Mouse (Mus musculus) neural tube, embryonic 13.5 days (tissue): Measurements from ENCODE around the gene Arid1a. TPM values are rescaled to one million over a fixed set of nuclear protein-coding genes. Genes with fewer than 3 reads are reported as not detected.
A peak's percentile ranks its signal among the peaks of the same experiment; 100 is the strongest.

ENCODE experiments used
- ATAC-seq: fragments of 200-750 bp; cut with Nextera tagmentation; 2 replicates; pipeline ENCODE4 v1.8.0; 2017; ENCODE audit warnings: low read depth, mild to moderate bottlenecking, moderate TSS enrichment, moderate library complexity
- H3K27ac ChIP-seq: fragments of 300-500 bp; sonication (generic); replicated peaks from 2 replicates; pipeline ENCODE4 v1.5.1; 2015; ENCODE audit warnings: moderate library complexity, mild to moderate bottlenecking, inconsistent platforms
- H3K27me3 ChIP-seq: fragments of 300-500 bp; sonication (generic); 2 replicates; pipeline ENCODE4 v1.6.1; 2015; ENCODE audit warnings: mild to moderate bottlenecking, inconsistent platforms
- H3K36me3 ChIP-seq: fragments of 300-500 bp; sonication (generic); 2 replicates; pipeline ENCODE4 v1.6.1; 2015; ENCODE audit warnings: mild to moderate bottlenecking, inconsistent platforms
- H3K4me1 ChIP-seq: fragments of 300-500 bp; sonication (generic); replicated peaks from 2 replicates; pipeline ENCODE4 v1.6.1; 2015; ENCODE audit warnings: inconsistent platforms
- H3K4me2 ChIP-seq: fragments of 300-500 bp; sonication (generic); 2 replicates; pipeline ENCODE4 v1.6.1; 2015; ENCODE audit warnings: inconsistent platforms, mild to moderate bottlenecking, moderate library complexity
- H3K4me3 ChIP-seq: fragments of 300-500 bp; sonication (generic); 2 replicates; pipeline ENCODE4 v1.5.1; 2015; ENCODE audit warnings: mild to moderate bottlenecking, inconsistent platforms
- H3K9ac ChIP-seq: fragments of 300-500 bp; sonication (generic); 2 replicates; pipeline ENCODE4 v1.6.1; 2015; ENCODE audit warnings: moderate library complexity, mild to moderate bottlenecking, inconsistent platforms
- H3K9me3 ChIP-seq: fragments of 300-500 bp; sonication (generic); 2 replicates; pipeline ENCODE4 v1.6.1; 2016; ENCODE audit warnings: inconsistent platforms
- WGBS: fragments of 180-500 bp; shearing (Covaris S2); methylation state at CpG from one replicate; pipeline ENCODE4 v1.1.7; 2015; 5-methylcytosine and 5-hydroxymethylcytosine counted together
- polyA plus RNA-seq: library from polyadenylated mRNA; unstranded; fragments of >200 nt; fragmentation: Nextera tagmentation; extraction: Ambion mirVana; gene quantifications from 2 replicates; pipeline ENCODE4 v1.2.1, GENCODE M21; 2015

Arid1a gene
- polyA plus RNA-seq, 1 experiment from 2014 or later = 31.8 TPM

GRCm38 (mm10) chr4:133671881-133672844, 84.4 kb downstream of the Arid1a start, which contains the start of gene Pigv:
TSS of gene Pigv (minus strand) at chr4:133672647.
- Histone ChIP-seq H3K27ac (peak within 1 kb of the TSS; percentile 97), H3K4me1 (peaks cover 78% of the 10 kb centered on the region), H3K36me3 (peaks cover 8% of the 10 kb centered on the region; the same call in 1 of the 2 replicates), H3K4me2 (peak within 1 kb of the TSS; percentile 82), H3K4me3 (peak within 1 kb of the TSS; percentile 75), H3K9ac (peak within 1 kb of the TSS; percentile 88), H3K27me3 (no peaks in the 10 kb centered on the region), H3K9me3 (no peaks in the 10 kb centered on the region)
- ATAC-seq = peak; percentile 88
- WGBS = under 1% methylated on average over 76 of the region's 76 CpGs

GRCm38 (mm10) chr4:133671184-133671880, 85.2 kb downstream of the Arid1a start:
- Histone ChIP-seq H3K4me1 (peaks cover 69% of the 10 kb centered on the region), H3K4me3 (peak overlapping the region; percentile 75), H3K4me2 (peak overlapping the region; percentile 82), H3K27me3 (no peaks in the 10 kb centered on the region), H3K27ac (peak overlapping the region; percentile 97), H3K9me3 (no peaks in the 10 kb centered on the region), H3K9ac (peak overlapping the region; percentile 88), H3K36me3 (peaks cover 10% of the 10 kb centered on the region; the same call in 1 of the 2 replicates)
- 3% methylated on average over 12 of the region's 13 CpGs for WGBS
- no peak for ATAC-seq

GRCm38 (mm10) chr4:133669652-133670210, 86.8 kb downstream of the Arid1a start:
- 69% methylated on average over 6 of the region's 6 CpGs for WGBS
- Histone ChIP-seq H3K27me3 (no peaks in the 10 kb centered on the region), H3K4me3 (no peak overlapping the region), H3K27ac (no peak overlapping the region), H3K4me1 (peaks cover 58% of the 10 kb centered on the region), H3K9ac (no peak overlapping the region), H3K4me2 (peak overlapping the region; percentile 82), H3K9me3 (no peaks in the 10 kb centered on the region), H3K36me3 (peaks cover 21% of the 10 kb centered on the region; the same call in 1 of the 2 replicates)
- no peak for ATAC-seq

GRCm38 (mm10) chr4:133668537-133668936, 88.0 kb downstream of the Arid1a start:
- Histone ChIP-seq H3K4me1 (peaks cover 46% of the 10 kb centered on the region), H3K9me3 (no peaks in the 10 kb centered on the region), H3K36me3 (peaks cover 27% of the 10 kb centered on the region; the same call in 1 of the 2 replicates), H3K4me3 (no peak overlapping the region), H3K4me2 (no peak overlapping the region), H3K9ac (no peak overlapping the region), H3K27me3 (no peaks in the 10 kb centered on the region), H3K27ac (no peak overlapping the region)
- no peak for ATAC-seq
- WGBS = 55% methylated on average over 3 of the region's 3 CpGs

GRCm38 (mm10) chr4:133666199-133666598, 90.4 kb downstream of the Arid1a start:
- Histone ChIP-seq H3K9ac (no peak overlapping the region), H3K4me1 (peaks cover 35% of the 10 kb centered on the region), H3K36me3 (peaks cover 36% of the 10 kb centered on the region), H3K9me3 (no peaks in the 10 kb centered on the region), H3K27me3 (no peaks in the 10 kb centered on the region), H3K27ac (no peak overlapping the region), H3K4me3 (no peak overlapping the region), H3K4me2 (no peak overlapping the region)
- WGBS = 92% methylated on average over 6 of the region's 6 CpGs
- no peak for ATAC-seq

- Histone ChIP-seq H3K4me3 (no peak overlapping the region), H3K9me3 (no peaks in the 10 kb centered on the region), H3K27me3 (no peaks in the 10 kb centered on the region), H3K4me1 (peaks cover 35% of the 10 kb centered on the region), H3K27ac (0 out of 2 replicates have a peak overlapping the region, but pooled peaks have one; percentile 11), H3K4me2 (no peak overlapping the region), H3K9ac (0 out of 2 replicates have a peak overlapping the region, but pooled peaks have one; percentile 17), H3K36me3 (peaks cover 36% of the 10 kb centered on the region)
- no peak for ATAC-seq
- WGBS = 63% methylated on average over 11 of the region's 11 CpGs
Measured at GRCm38 (mm10) chr4:133665118-133665517, 91.5 kb downstream of the Arid1a start.

- peaks cover 34% of the 10 kb centered on the region for H3K4me1 ChIP-seq
Measured at GRCm38 (mm10) chr4:133662945-133663344, 93.6 kb downstream of the Arid1a start.

GRCm38 (mm10) chr4:133662421-133662820, 94.1 kb downstream of the Arid1a start:
- no peaks in the 10 kb centered on the region for H3K27me3 ChIP-seq
- no peaks in the 10 kb centered on the region for H3K9me3 ChIP-seq
- no peak for ATAC-seq
- H3K4me1 ChIP-seq = peaks cover 34% of the 10 kb centered on the region
- peaks cover 28% of the 10 kb centered on the region for H3K36me3 ChIP-seq
- H3K27ac ChIP-seq = no peak overlapping the region
- no peak overlapping the region for H3K9ac ChIP-seq
- no peak overlapping the region for H3K4me3 ChIP-seq
- WGBS = 92% methylated on average over 8 of the region's 8 CpGs
- no peak overlapping the region for H3K4me2 ChIP-seq

More at GRCm38 (mm10) chr4:133662945-133663344, 93.6 kb downstream of the Arid1a start:
- 90% methylated on average over 8 of the region's 8 CpGs for WGBS
- Histone ChIP-seq H3K27ac (no peak overlapping the region), H3K9ac (no peak overlapping the region; the same call in 1 of the 2 replicates), H3K4me3 (no peak overlapping the region), H3K4me2 (no peak overlapping the region), H3K36me3 (peaks cover 32% of the 10 kb centered on the region), H3K27me3 (no peaks in the 10 kb centered on the region), H3K9me3 (no peaks in the 10 kb centered on the region)
- no peak for ATAC-seq

- peak; percentile 85 for ATAC-seq
- WGBS = 13% methylated on average over 10 of the region's 10 CpGs
- Histone ChIP-seq H3K9ac (peak overlapping the region; percentile 55; the same call in 1 of the 2 replicates), H3K4me2 (peak overlapping the region; percentile 47), H3K4me1 (peaks cover 46% of the 10 kb centered on the region), H3K4me3 (peak overlapping the region; percentile 22), H3K27me3 (no peaks in the 10 kb centered on the region), H3K36me3 (peaks cover 23% of the 10 kb centered on the region), H3K27ac (peak overlapping the region; percentile 86), H3K9me3 (no peaks in the 10 kb centered on the region)
Measured at GRCm38 (mm10) chr4:133660193-133661155, 96.1 kb downstream of the Arid1a start.

- WGBS = 11% methylated on average over 15 of the region's 15 CpGs
- Histone ChIP-seq H3K27ac (peak overlapping the region; percentile 86), H3K27me3 (no peaks in the 10 kb centered on the region), H3K4me1 (peaks cover 43% of the 10 kb centered on the region), H3K4me2 (peak overlapping the region; percentile 47), H3K9me3 (no peaks in the 10 kb centered on the region), H3K36me3 (peaks cover 15% of the 10 kb centered on the region), H3K9ac (peak overlapping the region; percentile 55; the same call in 1 of the 2 replicates), H3K4me3 (peak overlapping the region; percentile 22)
- peak; percentile 26 for ATAC-seq
Measured at GRCm38 (mm10) chr4:133659497-133660192, 96.9 kb downstream of the Arid1a start.
